Mouse (Mus musculus): ENCODE data around the gene Rhobtb1. TPM values are rescaled to one million over a fixed set of nuclear protein-coding genes. Genes with fewer than 3 reads are reported as not detected.

Rhobtb1 gene
- polyA plus RNA-seq, 1 experiment from 2014 or later = 18.1 TPM

DNA sequence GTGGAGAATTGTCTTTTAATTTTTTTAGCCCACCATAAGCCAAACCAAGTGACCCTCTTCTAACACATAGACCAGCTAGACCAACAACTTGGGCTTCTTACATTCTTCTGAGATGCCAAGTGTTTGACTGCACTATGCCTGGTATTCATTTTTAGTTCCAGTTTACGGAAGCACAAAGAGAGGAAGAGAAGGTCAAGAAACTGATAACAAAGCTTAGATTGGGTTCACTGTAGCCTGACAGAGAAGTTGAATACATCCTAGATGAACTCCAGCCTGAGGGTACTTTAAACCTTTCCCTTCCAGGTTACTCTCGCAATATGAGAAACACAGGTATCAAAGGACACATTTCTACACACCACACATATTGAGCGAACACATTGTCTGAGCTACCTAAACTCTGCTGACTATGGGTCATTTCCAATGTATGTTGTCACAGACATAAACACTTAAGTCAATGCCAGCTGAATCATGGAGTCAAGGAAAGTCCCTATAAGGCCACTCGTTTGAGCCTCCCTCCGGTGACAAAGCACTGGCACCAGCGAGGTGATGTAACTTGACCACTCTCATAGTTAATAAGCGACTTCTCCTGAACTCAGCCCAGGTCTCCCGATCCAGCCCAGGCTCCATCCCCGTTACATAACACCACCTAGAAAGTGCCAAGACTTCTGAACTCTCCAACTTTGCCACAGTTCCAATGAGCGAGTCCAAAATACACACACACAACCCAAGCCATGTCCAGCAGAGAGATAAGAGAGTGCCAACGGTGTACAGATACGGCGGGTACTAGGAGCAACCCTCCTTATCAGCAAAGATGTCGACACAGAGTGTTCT lies 67.4 kb downstream of the Rhobtb1 start:
- H3K4me3 ChIP-seq (replicated peaks; ENCODE audit: low read depth, low read length) = no peak overlapping the region
- H3K27ac ChIP-seq (replicated peaks; ENCODE audit: low read depth, low read length) = no peak overlapping the region
- H3K36me3 ChIP-seq (ENCODE audit: control insufficient read depth, insufficient read depth, low read length) = peaks cover 14% of the 10 kb centered on the region; the same call in 1 of the 2 replicates
- WGBS = 93% methylated on average over 14 of the region's 14 CpGs
- ATAC-seq (ENCODE audit: low FRiP score, low TSS enrichment) = no peak
- no peak for DNase-seq
- H3K4me2 ChIP-seq (ENCODE audit: low read length) = no peak overlapping the region
- H3K4me1 ChIP-seq (ENCODE audit: control insufficient read depth, insufficient read depth, low read length) = peaks cover 8% of the 10 kb centered on the region
- H3K9me3 ChIP-seq (ENCODE audit: control insufficient read depth, low read length) = no peaks in the 10 kb centered on the region
- H3K9ac ChIP-seq (replicated peaks; ENCODE audit: low read length) = no peak overlapping the region
- no peaks in the 10 kb centered on the region for H3K27me3 ChIP-seq (ENCODE audit: control insufficient read depth, insufficient read depth, low read length)

DNA sequence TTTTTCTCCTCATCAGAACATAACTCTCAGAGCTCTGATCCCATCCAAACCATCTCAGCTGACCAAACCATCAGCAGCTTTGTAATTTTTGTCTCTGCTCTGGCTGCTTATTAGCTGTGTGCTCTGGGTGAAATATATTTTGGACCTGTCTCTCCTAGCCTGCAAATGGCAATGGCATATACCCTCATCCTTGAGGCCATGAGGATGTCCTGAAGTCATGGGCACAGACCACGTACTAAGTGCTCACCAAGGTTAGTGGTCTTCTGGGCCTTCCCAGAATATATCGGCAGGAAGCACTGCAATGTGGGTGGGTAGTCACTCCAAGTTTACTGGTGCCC lies 68.0 kb downstream of the Rhobtb1 start:
- Histone ChIP-seq H3K27ac (replicated peaks; ENCODE audit: low read depth, low read length) (no peak overlapping the region), H3K4me3 (replicated peaks; ENCODE audit: low read depth, low read length) (no peak overlapping the region), H3K4me2 (ENCODE audit: low read length) (no peak overlapping the region), H3K9me3 (ENCODE audit: control insufficient read depth, low read length) (no peaks in the 10 kb centered on the region), H3K4me1 (ENCODE audit: control insufficient read depth, insufficient read depth, low read length) (peaks cover 2% of the 10 kb centered on the region), H3K36me3 (ENCODE audit: control insufficient read depth, insufficient read depth, low read length) (peaks cover 14% of the 10 kb centered on the region; the same call in 1 of the 2 replicates), H3K9ac (replicated peaks; ENCODE audit: low read length) (no peak overlapping the region), H3K27me3 (ENCODE audit: control insufficient read depth, insufficient read depth, low read length) (no peaks in the 10 kb centered on the region)
- DNase-seq (no peak), ATAC-seq (ENCODE audit: low FRiP score, low TSS enrichment) (no peak)
- WGBS = 90% methylated on average over 2 of the region's 2 CpGs

DNA sequence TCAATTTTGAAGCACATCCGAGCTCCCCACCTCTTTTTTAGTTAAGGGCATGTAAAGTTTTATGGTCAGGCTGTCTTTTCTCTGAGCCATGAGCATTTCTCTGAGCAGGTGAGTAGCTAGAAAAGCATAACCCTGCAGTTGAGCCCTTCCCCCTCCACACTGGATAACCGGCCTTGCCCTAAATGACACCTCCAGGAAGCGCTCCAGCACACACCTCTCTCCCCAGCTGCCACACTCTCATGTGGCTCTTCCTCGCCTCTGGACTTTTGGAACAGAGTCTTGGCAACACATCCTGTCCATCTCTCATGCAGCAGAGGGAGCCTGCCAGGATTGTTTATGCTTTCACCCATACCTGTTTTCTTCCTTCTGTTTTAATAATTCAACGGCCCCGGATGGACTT lies 69.1 kb downstream of the Rhobtb1 start:
- DNase-seq = no peak
- Histone ChIP-seq H3K36me3 (ENCODE audit: control insufficient read depth, insufficient read depth, low read length) (peaks cover 14% of the 10 kb centered on the region; the same call in 1 of the 2 replicates), H3K9me3 (ENCODE audit: control insufficient read depth, low read length) (no peaks in the 10 kb centered on the region), H3K27ac (replicated peaks; ENCODE audit: low read depth, low read length) (no peak overlapping the region), H3K4me1 (ENCODE audit: control insufficient read depth, insufficient read depth, low read length) (no peaks in the 10 kb centered on the region), H3K9ac (replicated peaks; ENCODE audit: low read length) (no peak overlapping the region), H3K4me2 (ENCODE audit: low read length) (no peak overlapping the region), H3K4me3 (replicated peaks; ENCODE audit: low read depth, low read length) (no peak overlapping the region), H3K27me3 (ENCODE audit: control insufficient read depth, insufficient read depth, low read length) (no peaks in the 10 kb centered on the region)
- WGBS = 93% methylated on average over 6 of the region's 6 CpGs
- ATAC-seq (ENCODE audit: low FRiP score, low TSS enrichment) = no peak

DNA sequence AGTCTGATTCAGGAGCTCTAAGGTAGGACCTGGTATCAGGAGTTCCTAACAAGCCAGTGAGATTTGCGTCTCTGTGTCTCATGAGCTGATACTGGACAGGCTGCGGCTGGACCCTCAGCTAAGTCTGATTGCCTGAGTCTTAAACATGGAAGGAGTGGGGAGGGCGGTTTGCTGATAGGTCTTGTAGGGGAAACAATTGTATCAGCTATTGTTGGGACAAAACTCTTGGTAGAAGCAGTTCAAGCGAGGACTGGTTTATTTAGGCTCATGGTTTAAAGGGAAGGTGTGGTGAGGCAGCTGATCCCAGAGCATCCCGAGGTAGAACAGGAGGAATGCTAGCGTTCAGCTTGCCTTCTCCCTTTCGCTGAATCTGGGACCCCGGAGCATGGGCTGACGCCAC lies 69.9 kb downstream of the Rhobtb1 start:
- no peak for DNase-seq
- H3K4me2 ChIP-seq (ENCODE audit: low read length) = no peak overlapping the region

DNA sequence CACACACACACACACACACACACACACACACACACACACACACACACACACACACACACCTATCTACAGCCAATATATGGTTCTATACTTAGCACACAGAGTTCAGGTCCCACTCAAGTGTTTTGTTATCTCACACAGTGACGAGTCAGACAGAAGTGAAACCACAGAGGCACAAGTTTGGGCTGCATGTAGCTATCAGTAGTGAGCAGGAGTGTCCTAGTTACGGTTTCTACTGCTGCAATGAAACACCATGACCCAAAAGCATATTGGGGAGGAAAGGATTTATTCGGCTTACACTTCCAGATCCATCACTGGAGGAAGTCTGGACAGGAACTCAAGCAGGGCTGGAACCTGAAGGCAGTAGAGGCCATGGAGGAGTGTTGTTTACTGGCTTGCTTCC lies 70.7 kb downstream of the Rhobtb1 start:
- H3K36me3 ChIP-seq (ENCODE audit: control insufficient read depth, insufficient read depth, low read length) = peaks cover 9% of the 10 kb centered on the region; the same call in 1 of the 2 replicates
- H3K27me3 ChIP-seq (ENCODE audit: control insufficient read depth, insufficient read depth, low read length) = no peaks in the 10 kb centered on the region
- no peak overlapping the region for H3K27ac ChIP-seq (replicated peaks; ENCODE audit: low read depth, low read length)
- H3K9me3 ChIP-seq (ENCODE audit: control insufficient read depth, low read length) = no peaks in the 10 kb centered on the region
- no peak overlapping the region for H3K4me3 ChIP-seq (replicated peaks; ENCODE audit: low read depth, low read length)
- no peak overlapping the region for H3K9ac ChIP-seq (replicated peaks; ENCODE audit: low read length)
- DNase-seq = no peak
- H3K4me1 ChIP-seq (ENCODE audit: control insufficient read depth, insufficient read depth, low read length) = no peaks in the 10 kb centered on the region
- no peak overlapping the region for H3K4me2 ChIP-seq (ENCODE audit: low read length)
- no peak for ATAC-seq (ENCODE audit: low FRiP score, low TSS enrichment)
- 86% methylated on average over 3 of the region's 3 CpGs for WGBS

More for the DNA sequence above, 69.9 kb downstream of the Rhobtb1 start:
- H3K4me1 ChIP-seq (ENCODE audit: control insufficient read depth, insufficient read depth, low read length) = no peaks in the 10 kb centered on the region
- 93% methylated on average over 9 of the region's 9 CpGs for WGBS
- peaks cover 14% of the 10 kb centered on the region; the same call in 1 of the 2 replicates for H3K36me3 ChIP-seq (ENCODE audit: control insufficient read depth, insufficient read depth, low read length)
- no peak for ATAC-seq (ENCODE audit: low FRiP score, low TSS enrichment)
- no peak overlapping the region for H3K4me3 ChIP-seq (replicated peaks; ENCODE audit: low read depth, low read length)
- no peaks in the 10 kb centered on the region for H3K9me3 ChIP-seq (ENCODE audit: control insufficient read depth, low read length)
- no peaks in the 10 kb centered on the region for H3K27me3 ChIP-seq (ENCODE audit: control insufficient read depth, insufficient read depth, low read length)
- no peak overlapping the region for H3K27ac ChIP-seq (replicated peaks; ENCODE audit: low read depth, low read length)
- no peak overlapping the region for H3K9ac ChIP-seq (replicated peaks; ENCODE audit: low read length)

DNA sequence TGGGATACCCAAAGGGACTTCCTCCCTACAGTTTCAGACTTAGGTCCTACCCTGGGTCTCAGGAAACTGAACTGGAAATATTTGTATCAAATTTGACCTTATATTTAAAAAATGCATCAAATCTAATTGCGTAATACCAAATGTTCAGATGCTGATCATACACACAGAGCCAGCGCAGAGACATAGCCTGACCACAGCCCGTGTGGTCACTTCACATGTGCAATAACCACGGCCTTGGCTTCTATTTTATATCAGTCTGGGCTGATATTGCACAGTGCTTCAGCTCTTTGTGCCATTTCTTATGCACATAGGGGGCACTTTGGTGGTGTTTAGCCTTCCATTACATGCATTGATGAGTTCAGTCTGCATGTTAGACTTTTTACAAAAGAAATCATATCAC lies 72.0 kb downstream of the Rhobtb1 start:
- H3K27ac ChIP-seq (replicated peaks; ENCODE audit: low read depth, low read length) = no peak overlapping the region
- ATAC-seq (ENCODE audit: low FRiP score, low TSS enrichment) = no peak
- H3K4me1 ChIP-seq (ENCODE audit: control insufficient read depth, insufficient read depth, low read length) = no peaks in the 10 kb centered on the region
- DNase-seq = no peak
- H3K4me2 ChIP-seq (ENCODE audit: low read length) = no peak overlapping the region
- H3K36me3 ChIP-seq (ENCODE audit: control insufficient read depth, insufficient read depth, low read length) = peaks cover 7% of the 10 kb centered on the region; the same call in 1 of the 2 replicates
- H3K9me3 ChIP-seq (ENCODE audit: control insufficient read depth, low read length) = no peaks in the 10 kb centered on the region
- no peak overlapping the region for H3K4me3 ChIP-seq (replicated peaks; ENCODE audit: low read depth, low read length)
- H3K9ac ChIP-seq (replicated peaks; ENCODE audit: low read length) = no peak overlapping the region
- WGBS = 99% methylated on average over 4 of the region's 4 CpGs
- H3K27me3 ChIP-seq (ENCODE audit: control insufficient read depth, insufficient read depth, low read length) = no peaks in the 10 kb centered on the region

DNA sequence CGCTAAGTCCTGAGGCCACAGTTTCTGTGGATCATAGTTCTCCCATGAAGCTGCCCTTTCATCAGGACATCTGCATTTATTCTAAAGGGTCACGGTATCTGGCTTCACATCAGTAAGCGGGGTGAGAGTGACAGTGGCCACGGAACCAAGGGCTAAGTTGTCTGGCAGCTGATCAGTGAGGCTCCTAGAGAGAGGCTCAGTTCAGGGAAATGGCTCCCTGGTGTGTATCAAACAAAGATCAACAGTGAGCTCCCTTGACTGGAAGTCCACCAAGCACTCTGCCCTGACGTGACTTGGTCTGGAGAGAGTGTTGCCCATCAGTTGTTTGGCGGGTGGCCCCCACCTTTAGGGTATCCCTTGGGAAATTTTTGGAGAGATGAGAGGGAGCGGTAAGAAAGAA lies 73.0 kb downstream of the Rhobtb1 start:
- 63% methylated on average over 7 of the region's 7 CpGs for WGBS
- Histone ChIP-seq H3K9ac (replicated peaks; ENCODE audit: low read length) (no peak overlapping the region), H3K4me2 (ENCODE audit: low read length) (no peak overlapping the region), H3K4me3 (replicated peaks; ENCODE audit: low read depth, low read length) (no peak overlapping the region), H3K36me3 (ENCODE audit: control insufficient read depth, insufficient read depth, low read length) (no peaks in the 10 kb centered on the region), H3K27me3 (ENCODE audit: control insufficient read depth, insufficient read depth, low read length) (no peaks in the 10 kb centered on the region), H3K27ac (replicated peaks; ENCODE audit: low read depth, low read length) (no peak overlapping the region), H3K4me1 (ENCODE audit: control insufficient read depth, insufficient read depth, low read length) (no peaks in the 10 kb centered on the region), H3K9me3 (ENCODE audit: control insufficient read depth, low read length) (no peaks in the 10 kb centered on the region)
- DNase-seq (no peak), ATAC-seq (ENCODE audit: low FRiP score, low TSS enrichment) (no peak)

DNA sequence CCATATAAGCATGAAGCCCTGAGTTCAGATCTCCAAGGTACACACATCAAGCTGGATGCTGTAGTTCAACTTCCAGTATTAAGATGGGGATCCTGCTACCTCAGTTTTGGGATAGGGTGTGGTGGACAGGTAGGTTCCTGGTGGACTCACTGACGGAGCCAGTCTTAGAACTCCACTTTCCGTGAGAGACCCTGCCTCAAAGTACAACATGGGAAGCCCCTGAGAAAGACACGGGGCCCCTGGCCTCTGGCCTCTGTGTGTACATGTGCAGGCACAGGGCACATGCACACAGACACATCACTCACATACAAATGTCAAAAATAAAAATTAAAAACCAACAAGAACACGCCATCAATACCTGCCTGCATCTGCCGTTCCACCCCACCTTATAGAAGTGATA lies 74.2 kb downstream of the Rhobtb1 start:
- WGBS = 91% methylated on average over 5 of the region's 5 CpGs
- no peaks in the 10 kb centered on the region for H3K4me1 ChIP-seq (ENCODE audit: control insufficient read depth, insufficient read depth, low read length)
- H3K4me3 ChIP-seq (replicated peaks; ENCODE audit: low read depth, low read length) = no peak overlapping the region
- no peak overlapping the region for H3K4me2 ChIP-seq (ENCODE audit: low read length)
- DNase-seq (no peak), ATAC-seq (ENCODE audit: low FRiP score, low TSS enrichment) (no peak)
- no peaks in the 10 kb centered on the region for H3K36me3 ChIP-seq (ENCODE audit: control insufficient read depth, insufficient read depth, low read length)
- H3K27ac ChIP-seq (replicated peaks; ENCODE audit: low read depth, low read length) = no peak overlapping the region
- H3K27me3 ChIP-seq (ENCODE audit: control insufficient read depth, insufficient read depth, low read length) = no peaks in the 10 kb centered on the region
- no peaks in the 10 kb centered on the region for H3K9me3 ChIP-seq (ENCODE audit: control insufficient read depth, low read length)
- no peak overlapping the region for H3K9ac ChIP-seq (replicated peaks; ENCODE audit: low read length)

DNA sequence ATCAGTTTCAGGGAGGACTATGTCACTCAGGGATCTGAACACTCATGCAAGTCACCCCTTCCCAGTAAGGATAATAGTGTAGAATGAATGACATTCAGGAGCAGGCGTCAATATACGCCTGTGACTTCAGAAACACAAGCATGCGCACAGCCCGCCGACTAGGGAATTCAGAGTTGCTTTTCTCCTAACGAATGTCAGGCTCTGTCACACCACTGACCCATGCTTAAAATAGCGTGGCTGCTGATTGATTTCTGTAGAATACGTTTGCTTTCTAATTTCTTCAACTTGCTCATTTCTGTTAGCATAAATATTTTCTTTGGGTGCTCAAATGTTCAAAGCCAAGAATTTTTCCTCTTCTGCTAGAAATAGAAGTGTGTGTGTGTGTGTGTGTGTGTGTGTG lies 74.7 kb downstream of the Rhobtb1 start:
- H3K9ac ChIP-seq (replicated peaks; ENCODE audit: low read length) = no peak overlapping the region
- no peak overlapping the region for H3K4me2 ChIP-seq (ENCODE audit: low read length)
- H3K27me3 ChIP-seq (ENCODE audit: control insufficient read depth, insufficient read depth, low read length) = no peaks in the 10 kb centered on the region
- no peak for ATAC-seq (ENCODE audit: low FRiP score, low TSS enrichment)
- H3K27ac ChIP-seq (replicated peaks; ENCODE audit: low read depth, low read length) = no peak overlapping the region
- no peaks in the 10 kb centered on the region for H3K4me1 ChIP-seq (ENCODE audit: control insufficient read depth, insufficient read depth, low read length)
- H3K9me3 ChIP-seq (ENCODE audit: control insufficient read depth, low read length) = no peaks in the 10 kb centered on the region
- no peak for DNase-seq
- H3K36me3 ChIP-seq (ENCODE audit: control insufficient read depth, insufficient read depth, low read length) = no peaks in the 10 kb centered on the region
- WGBS = 86% methylated on average over 8 of the region's 8 CpGs
- no peak overlapping the region for H3K4me3 ChIP-seq (replicated peaks; ENCODE audit: low read depth, low read length)

All from midbrain, embryonic 14.5 days (tissue).